Mouse (Mus musculus) erythroblast, adult 5-6 weeks (primary cell): ENCODE results near the gene Rhox1. TPM values are rescaled to one million over a fixed set of nuclear protein-coding genes. Genes with fewer than 3 reads are reported as not detected.
A peak's percentile ranks its signal among the peaks of the same experiment; 100 is the strongest.
"Not testable (repeated sequence)": the region's sequence is repeated elsewhere in the genome, so short reads cannot be mapped to it uniquely, and the experiment has no call there.

Source experiments
- ATAC-seq: replicated peaks from 2 replicates; pipeline ENCODE4 v1.8.0; 2016; ENCODE audit warnings: moderate number of reproducible peaks, mild to moderate bottlenecking, moderate TSS enrichment, inconsistent platforms; ENCODE audit not compliant: poor library complexity, low FRiP score, severe bottlenecking
- total RNA-seq, 2 experiments: library from RNA; stranded (forward) in 1 of 2; stranded (reverse) in 1 of 2; fragments of 150-400 nt in 1 of 2; fragments of 200-764, 138-1000 nt in 1 of 2; gene quantifications; 2 replicates each; pipeline versions ENCODE4 v1.2.3 to v1.2.4; 2015 to 2017; ENCODE audit warnings: low replicate concordance in 2 of 2

Gene Rhox1
- total RNA-seq (2015; ENCODE audit: low replicate concordance) (not detected in 2 replicates), total RNA-seq (2017; ENCODE audit: low replicate concordance) (not detected in 2 replicates)

DNA sequence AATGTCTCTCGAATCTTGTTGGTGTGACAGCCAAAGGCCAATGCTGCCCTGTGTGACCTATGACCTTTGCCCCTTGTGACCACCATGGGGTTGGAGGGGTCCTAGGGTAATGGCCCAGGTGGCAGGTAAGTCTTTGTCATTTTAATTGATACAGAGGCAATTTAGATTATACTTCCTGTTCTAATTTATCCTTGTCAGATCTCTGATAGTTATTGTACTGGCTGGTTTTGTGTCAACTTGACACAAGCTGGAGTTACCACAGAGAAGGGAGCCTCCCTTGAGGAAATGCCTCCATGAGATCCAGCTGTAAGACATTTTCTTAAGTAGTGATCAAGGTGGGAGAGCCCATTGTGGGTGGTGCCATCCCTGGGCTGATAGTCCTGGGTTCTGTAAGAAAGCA, at the start of gene Rhox1:
Gene Rhox1, minus strand, starts transcription at position 101 of the 400 bp plus-strand sequence.
- not testable (repeated sequence) for ATAC-seq

- ATAC-seq, result not testable (repeated sequence)
Observed at GRCm38 (mm10) chrX:37265038-37265437, 43.0 kb upstream of the Rhox1 start, which contains the start of gene Rhox4a. Gene Rhox4a (plus strand): TSS chrX:37265338.

DNA sequence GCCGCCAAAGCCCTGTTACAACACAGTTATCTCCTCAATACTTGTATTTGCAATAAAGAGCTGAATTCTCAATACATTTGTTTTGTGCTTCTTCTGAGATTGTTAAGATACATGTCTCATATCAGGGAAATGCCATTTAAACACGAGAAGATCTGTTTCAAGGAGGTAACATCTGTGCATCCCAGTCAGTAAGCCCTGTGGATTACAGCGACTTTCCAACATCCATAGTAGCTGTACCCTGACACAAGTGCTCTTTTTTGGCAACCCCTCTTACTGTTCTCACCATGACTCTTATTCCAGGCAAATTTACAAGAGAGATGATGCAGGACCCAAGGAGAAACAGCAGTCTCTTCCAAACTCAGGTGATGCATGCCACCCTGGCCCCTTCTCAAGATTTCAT, 27.6 kb upstream of the Rhox1 start, which contains the start of gene Rhox3a:
Gene Rhox3a, plus strand, starts transcription at position 301 of the 400 bp plus-strand sequence.
- ATAC-seq, result not testable (repeated sequence)

DNA sequence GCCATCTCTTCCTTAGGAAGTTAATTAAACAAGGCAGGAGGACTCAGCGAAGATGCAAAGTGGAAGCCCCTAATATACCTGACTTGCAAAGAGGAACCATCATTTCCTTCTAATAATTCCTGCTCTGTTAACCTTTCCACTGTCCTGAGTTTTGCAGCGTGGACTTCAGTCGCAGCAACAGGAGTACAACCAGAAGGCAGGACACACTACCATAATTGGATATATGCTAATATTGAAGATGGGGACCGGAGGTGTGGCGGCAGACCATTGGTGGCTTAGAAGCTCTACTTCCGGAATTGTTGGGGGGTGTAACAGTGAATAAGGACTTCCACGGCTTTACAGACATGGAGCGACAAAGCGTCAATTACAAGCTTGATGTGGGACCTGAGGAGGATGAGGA, 22.6 kb upstream of the Rhox1 start, which contains the start of gene Rhox2a:
Gene Rhox2a, plus strand, starts transcription at position 301 of the 400 bp plus-strand sequence.
- ATAC-seq, result not testable (repeated sequence)

- no peak for ATAC-seq
Observed at GRCm38 (mm10) chrX:37210941-37211340, 11.1 kb downstream of the Rhox1 start, which contains the start of gene Gm9. Gene Gm9 (minus strand): TSS chrX:37211041.

DNA sequence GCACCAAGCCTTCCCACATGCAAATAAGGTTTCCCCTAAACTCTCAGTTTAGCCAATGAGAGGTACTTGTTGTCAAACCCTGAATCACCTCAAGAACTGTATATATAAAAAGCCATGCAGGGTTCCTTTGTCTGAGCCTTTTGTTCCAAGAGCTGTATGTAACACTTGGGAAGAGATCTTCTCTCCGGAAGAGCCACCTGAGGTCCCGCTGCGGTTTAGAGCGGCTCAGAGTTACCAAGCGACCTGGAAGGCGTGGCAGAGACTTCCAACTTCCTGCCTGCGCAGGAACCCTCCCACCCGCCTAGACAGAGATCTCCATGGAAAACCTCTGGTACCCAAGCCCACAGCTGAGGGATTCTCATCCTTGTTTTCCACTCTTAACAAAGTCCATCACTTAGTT, 23.4 kb downstream of the Rhox1 start:
- no peak for ATAC-seq

- no peak for ATAC-seq
Observed at GRCm38 (mm10) chrX:37191744-37192379, 30.2 kb downstream of the Rhox1 start.

DNA sequence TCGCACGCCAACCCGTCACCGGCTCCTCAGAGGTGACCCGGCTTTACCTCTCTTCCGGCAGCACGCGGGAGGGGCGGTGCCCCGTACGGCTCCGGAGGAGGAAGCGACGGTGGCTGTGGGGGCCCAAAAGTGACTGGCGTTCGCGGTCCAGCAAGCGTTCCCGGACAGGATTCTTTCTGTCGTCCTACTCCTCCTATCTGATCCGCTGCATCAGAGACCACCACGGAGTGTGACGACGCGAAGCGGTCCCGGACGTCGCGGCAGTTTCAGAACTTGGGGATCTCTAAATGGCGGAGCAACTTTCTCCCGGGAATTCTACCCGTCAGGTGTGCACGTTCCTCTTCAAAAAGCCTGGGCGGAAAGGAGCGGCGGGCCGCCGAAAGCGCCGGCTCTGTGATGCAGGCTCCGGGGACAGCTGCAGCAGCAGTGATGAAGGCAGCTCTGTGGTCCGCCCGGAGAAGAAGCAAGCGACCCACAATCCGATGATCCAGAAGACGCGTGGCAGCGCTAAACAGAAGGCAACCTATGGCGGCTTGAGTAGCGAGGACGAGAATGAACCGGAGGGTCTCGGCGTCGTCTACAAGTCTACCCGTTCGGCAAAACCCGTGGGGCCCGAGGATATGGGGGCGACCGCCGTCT, 30.8 kb downstream of the Rhox1 start, which contains the start of the genes Ndufa1 and Rnf113a1:
Gene Ndufa1, minus strand, starts transcription at position 59 of the 639 bp plus-strand sequence.
Gene Rnf113a1, plus strand, starts transcription at position 141 of the 639 bp plus-strand sequence.
- peak; percentile 97 for ATAC-seq

- no peak for ATAC-seq
Observed at GRCm38 (mm10) chrX:37190755-37191104, 31.3 kb downstream of the Rhox1 start.

GRCm38 (mm10) chrX:37184401-37184800, 37.7 kb downstream of the Rhox1 start:
- not testable (repeated sequence) for ATAC-seq

DNA sequence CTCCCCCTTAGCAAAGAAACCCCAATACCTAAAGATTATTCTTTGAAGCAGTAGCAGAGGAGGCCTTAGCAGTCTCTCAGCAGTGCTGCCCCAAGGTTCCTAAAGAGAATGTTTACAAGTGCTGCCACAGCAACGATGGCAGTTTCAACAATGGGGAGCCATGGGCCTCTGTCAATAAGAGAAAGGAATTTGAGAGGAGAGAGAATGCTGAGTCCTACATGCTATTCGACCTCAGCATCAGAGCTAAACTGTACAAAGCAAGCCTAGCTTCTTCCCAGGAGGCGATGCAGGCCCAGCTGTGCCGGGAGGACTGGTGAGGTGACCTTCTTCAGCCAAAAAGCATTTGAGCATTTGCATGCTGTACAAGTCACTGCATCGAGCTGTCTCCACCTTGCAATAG, 53.3 kb downstream of the Rhox1 start, which contains the start of gene Akap14:
Gene Akap14, minus strand, starts transcription at position 101 of the 400 bp plus-strand sequence.
- no peak for ATAC-seq

- peak; percentile 80 for ATAC-seq
Observed at GRCm38 (mm10) chrX:37167085-37167484, 55.0 kb downstream of the Rhox1 start.

Other genes starting within 250 kb of the Rhox1 start
- 8.6 and 12.5 TPM in 2 replicates for gene Sept6, start 230.5 kb downstream of the Rhox1 start, total RNA-seq (2015; ENCODE audit: low replicate concordance)
- gene Sept6, start 230.5 kb downstream of the Rhox1 start, total RNA-seq (2017; ENCODE audit: low replicate concordance), result 4.5 and 7.1 TPM in 2 replicates
- not detected in 2 replicates for gene Sowahd, start 173.4 kb downstream of the Rhox1 start, total RNA-seq (2015; ENCODE audit: low replicate concordance)
- not detected in 2 replicates for gene Sowahd, start 173.4 kb downstream of the Rhox1 start, total RNA-seq (2017; ENCODE audit: low replicate concordance)
- gene Rpl39, start 136.9 kb downstream of the Rhox1 start, total RNA-seq (2015; ENCODE audit: low replicate concordance), result 374 and 391 TPM in 2 replicates
- 399 and 493 TPM in 2 replicates for gene Rpl39, start 136.9 kb downstream of the Rhox1 start, total RNA-seq (2017; ENCODE audit: low replicate concordance)
- 12.7 and 21.7 TPM in 2 replicates for gene Upf3b, start 111.9 kb downstream of the Rhox1 start, total RNA-seq (2015; ENCODE audit: low replicate concordance)
- 30.8 and 32.2 TPM in 2 replicates for gene Upf3b, start 111.9 kb downstream of the Rhox1 start, total RNA-seq (2017; ENCODE audit: low replicate concordance)
- gene Nkap, start 95.5 kb downstream of the Rhox1 start, total RNA-seq (2015; ENCODE audit: low replicate concordance), result 6.5 and 8.3 TPM in 2 replicates
- 23.4 and 38.3 TPM in 2 replicates for gene Nkap, start 95.5 kb downstream of the Rhox1 start, total RNA-seq (2017; ENCODE audit: low replicate concordance)
- not detected in 2 replicates for gene Akap14, start 53.4 kb downstream of the Rhox1 start, total RNA-seq (2015; ENCODE audit: low replicate concordance)
- not detected in 2 replicates for gene Akap14, start 53.4 kb downstream of the Rhox1 start, total RNA-seq (2017; ENCODE audit: low replicate concordance)
- gene Ndufa1, start 31.1 kb downstream of the Rhox1 start, total RNA-seq (2015; ENCODE audit: low replicate concordance), result 46.7 and 47.0 TPM in 2 replicates
- 26.6 and 36.0 TPM in 2 replicates for gene Ndufa1, start 31.1 kb downstream of the Rhox1 start, total RNA-seq (2017; ENCODE audit: low replicate concordance)
- 1.3 TPM in 1 of 2 replicates, not detected in the other for gene Rnf113a1, start 31.0 kb downstream of the Rhox1 start, total RNA-seq (2015; ENCODE audit: low replicate concordance)
- 0.56 and 1.0 TPM in 2 replicates for gene Rnf113a1, start 31.0 kb downstream of the Rhox1 start, total RNA-seq (2017; ENCODE audit: low replicate concordance)
- gene Gm9, start 11.2 kb downstream of the Rhox1 start, total RNA-seq (2015; ENCODE audit: low replicate concordance), result not detected in 2 replicates
- gene Gm9, start 11.2 kb downstream of the Rhox1 start, total RNA-seq (2017; ENCODE audit: low replicate concordance), result 0.70 TPM in 1 of 2 replicates, not detected in the other
- not detected in 2 replicates for gene Rhox2a, start 22.7 kb upstream of the Rhox1 start, total RNA-seq (2015; ENCODE audit: low replicate concordance)
- not detected in 2 replicates for gene Rhox2a, start 22.7 kb upstream of the Rhox1 start, total RNA-seq (2017; ENCODE audit: low replicate concordance)
- not detected in 2 replicates for gene Rhox3a, start 27.7 kb upstream of the Rhox1 start, total RNA-seq (2015; ENCODE audit: low replicate concordance)
- gene Rhox3a, start 27.7 kb upstream of the Rhox1 start, total RNA-seq (2017; ENCODE audit: low replicate concordance), result not detected in 2 replicates
- gene Rhox4a, start 43.1 kb upstream of the Rhox1 start, total RNA-seq (2015; ENCODE audit: low replicate concordance), result not detected in 2 replicates
- gene Rhox4a, start 43.1 kb upstream of the Rhox1 start, total RNA-seq (2017; ENCODE audit: low replicate concordance), result not detected in 2 replicates
- gene Rhox3a2, start 157.8 kb upstream of the Rhox1 start, total RNA-seq (2015; ENCODE audit: low replicate concordance), result not detected in 2 replicates
- not detected in 2 replicates for gene Rhox3a2, start 157.8 kb upstream of the Rhox1 start, total RNA-seq (2017; ENCODE audit: low replicate concordance)
- not detected in 2 replicates for gene Rhox4a2, start 168.6 kb upstream of the Rhox1 start, total RNA-seq (2015; ENCODE audit: low replicate concordance)
- not detected in 2 replicates for gene Rhox4a2, start 168.6 kb upstream of the Rhox1 start, total RNA-seq (2017; ENCODE audit: low replicate concordance)
- gene Rhox2b, start 189.8 kb upstream of the Rhox1 start, total RNA-seq (2015; ENCODE audit: low replicate concordance), result not detected in 2 replicates
- not detected in 2 replicates for gene Rhox2b, start 189.8 kb upstream of the Rhox1 start, total RNA-seq (2017; ENCODE audit: low replicate concordance)
- not detected in 2 replicates for gene Rhox4b, start 210.2 kb upstream of the Rhox1 start, total RNA-seq (2015; ENCODE audit: low replicate concordance)
- not detected in 2 replicates for gene Rhox4b, start 210.2 kb upstream of the Rhox1 start, total RNA-seq (2017; ENCODE audit: low replicate concordance)
- gene Rhox2c, start 231.4 kb upstream of the Rhox1 start, total RNA-seq (2015; ENCODE audit: low replicate concordance), result not detected in 2 replicates
- gene Rhox2c, start 231.4 kb upstream of the Rhox1 start, total RNA-seq (2017; ENCODE audit: low replicate concordance), result not detected in 2 replicates
- gene Rhox3c, start 236.3 kb upstream of the Rhox1 start, total RNA-seq (2015; ENCODE audit: low replicate concordance), result not detected in 2 replicates
- gene Rhox3c, start 236.3 kb upstream of the Rhox1 start, total RNA-seq (2017; ENCODE audit: low replicate concordance), result not detected in 2 replicates